Mouse (Mus musculus): ENCODE results near the gene Cyp46a1. TPM values are rescaled to one million over a fixed set of nuclear protein-coding genes. Genes with fewer than 3 reads are reported as not detected.

Cyp46a1 gene
- total and polyA plus RNA-seq, 3 experiments, result not detected

DNA sequence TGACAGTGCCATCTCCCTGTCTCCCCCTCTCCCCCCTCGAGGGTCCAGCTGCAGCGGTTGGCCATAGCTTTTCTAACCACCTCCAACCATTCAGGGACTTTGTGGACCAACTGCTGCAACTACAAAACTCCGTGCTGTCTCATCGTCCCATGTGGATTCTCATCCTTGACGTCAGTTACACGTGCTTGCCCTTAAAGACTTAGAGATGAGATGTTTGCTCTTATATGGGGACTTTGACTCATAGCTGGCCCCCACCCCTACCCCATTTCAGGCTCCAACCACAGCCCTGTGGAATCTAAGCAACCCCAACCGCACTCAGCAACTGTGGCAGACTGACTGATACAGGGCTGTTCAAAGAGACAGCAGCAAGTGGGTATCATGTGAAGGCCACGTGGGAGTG is 29.0 kb upstream of the Cyp46a1 start:
- no peak for DNase-seq (ENCODE audit: low read depth, low spot score)
- H3K4me3 ChIP-seq (ENCODE audit: control insufficient read depth in 1 of 2, insufficient read depth in 1 of 2, low read depth in 2 of 2, low read length in 2 of 2), result no peak overlapping the region
- TF ChIP-seq NRF1 (IDR thresholded peaks at IDR 0.05; ENCODE audit: insufficient read depth, low read depth, low read length, poor library complexity, severe bottlenecking) (no peak), MEF2A (IDR thresholded peaks at IDR 0.05; ENCODE audit: extremely low read depth, insufficient replicate concordance, low read depth, low read length, poor library complexity, severe bottlenecking) (no peak), MXI1 (IDR thresholded peaks at IDR 0.05; ENCODE audit: low read depth, low read length) (no peak), MAX (IDR thresholded peaks at IDR 0.05; ENCODE audit: low read length) (no peak), BHLHE40 (IDR thresholded peaks at IDR 0.05; ENCODE audit: borderline replicate concordance, low read depth, low read length) (no peak), ZC3H11A (IDR thresholded peaks at IDR 0.05; ENCODE audit: low read depth, low read length) (no peak), USF2 (IDR thresholded peaks at IDR 0.05; ENCODE audit: borderline replicate concordance in 1 of 2, insufficient read depth in 1 of 2, low read depth in 1 of 2, low read length in 2 of 2) (no peak), MYC (IDR thresholded peaks at IDR 0.05; ENCODE audit: low read depth, low read length) (no peak), TBP (IDR thresholded peaks at IDR 0.05; ENCODE audit: low read depth, low read length) (no peak), TCF12 (IDR thresholded peaks at IDR 0.05; ENCODE audit: low read depth, low read length) (no peak), E2F4 (IDR thresholded peaks at IDR 0.05; ENCODE audit: borderline replicate concordance, low read depth, low read length) (no peak), KAT2A (conservative IDR thresholded peaks at IDR 0.05; ENCODE audit: low read depth, low read length) (no peak), MYB (IDR thresholded peaks at IDR 0.05; ENCODE audit: low read depth, low read length) (no peak), GABPA (IDR thresholded peaks at IDR 0.05; ENCODE audit: low read depth, low read length) (no peak), RCOR1 (IDR thresholded peaks at IDR 0.05; ENCODE audit: low read depth, low read length) (no peak), TAL1 (IDR thresholded peaks at IDR 0.05; ENCODE audit: low read length) (no peak)
- H3K9ac ChIP-seq (ENCODE audit: control insufficient read depth, low read depth, low read length, poor library complexity, severe bottlenecking), result no peak overlapping the region
- no peaks in the 10 kb centered on the region for H3K4me1 ChIP-seq (ENCODE audit: control insufficient read depth in 1 of 2, insufficient read depth in 2 of 2, low read length in 2 of 2)
- H3K79me2 ChIP-seq (ENCODE audit: control insufficient read depth, insufficient read depth, low read length, poor library complexity), result no peaks in the 10 kb centered on the region
- H3K27ac ChIP-seq (ENCODE audit: control insufficient read depth, low read depth, low read length), result no peak overlapping the region
- H3K27me3 ChIP-seq (ENCODE audit: control insufficient read depth in 1 of 2, insufficient read depth in 2 of 2, low read length in 2 of 2), result no peaks in the 10 kb centered on the region
- no peaks in the 10 kb centered on the region for H3K9me3 ChIP-seq (replicated peaks; ENCODE audit: insufficient read depth, low read length)
- no peaks in the 10 kb centered on the region for H3K36me3 ChIP-seq (ENCODE audit: control insufficient read depth in 1 of 2, insufficient read depth in 2 of 2, low read length in 2 of 2)

DNA sequence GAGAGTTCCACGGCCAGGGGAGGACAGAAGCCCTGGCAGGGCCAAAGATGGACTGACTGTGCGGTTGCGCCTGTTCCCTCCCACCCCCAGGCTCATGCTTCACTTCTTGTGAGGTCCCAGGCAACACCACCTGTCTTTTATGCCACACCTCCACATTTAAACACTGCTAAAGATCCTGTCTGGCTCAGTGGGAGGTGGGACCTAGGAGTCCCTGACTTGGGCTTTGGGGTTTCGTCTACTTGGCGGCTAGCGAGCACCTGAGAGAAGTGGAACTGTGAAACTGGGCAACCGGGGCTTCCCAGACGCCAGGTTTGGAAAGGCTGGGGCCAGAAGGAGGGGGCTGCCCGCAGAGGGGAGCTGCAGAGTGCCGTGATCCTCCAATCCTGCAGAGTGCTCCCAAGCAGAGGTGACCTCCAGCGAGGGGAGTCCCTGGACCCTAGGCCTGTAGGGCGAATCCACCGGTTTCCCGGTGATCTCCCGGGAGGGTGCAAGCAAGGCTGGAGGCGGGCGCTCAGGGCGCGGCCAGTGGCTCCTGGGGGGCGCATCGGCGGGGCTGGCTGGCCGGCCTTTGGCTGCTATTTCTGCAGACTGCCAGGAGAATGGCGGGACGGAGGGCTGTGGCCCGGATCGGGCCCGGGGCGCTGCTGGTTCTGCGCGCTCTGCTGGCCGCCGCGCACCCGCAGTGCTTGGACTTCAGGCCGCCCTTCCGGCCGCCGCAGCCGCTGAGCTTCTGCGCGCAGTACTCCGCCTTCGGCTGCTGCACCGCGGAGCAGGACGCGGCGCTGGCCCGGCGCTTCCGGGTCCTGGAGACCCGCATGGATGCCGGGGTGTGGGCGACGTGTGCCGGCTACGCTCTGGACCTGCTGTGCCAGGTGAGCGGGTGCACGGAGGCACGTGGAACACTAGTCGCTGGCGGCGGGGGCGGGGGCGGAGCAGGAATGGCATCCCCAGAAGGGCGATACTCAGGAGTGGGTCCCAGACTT is 28.1 kb upstream of the Cyp46a1 start, which contains the start of gene Hhipl1:
Gene Hhipl1 (plus strand): TSS at position 459 of the 983 bp plus-strand sequence.
- Histone ChIP-seq H3K4me1 (ENCODE audit: control insufficient read depth in 1 of 2, insufficient read depth in 2 of 2, low read length in 2 of 2) (no peaks in the 10 kb centered on the region), H3K79me2 (ENCODE audit: control insufficient read depth, insufficient read depth, low read length, poor library complexity) (no peaks in the 10 kb centered on the region), H3K27me3 (ENCODE audit: control insufficient read depth in 1 of 2, insufficient read depth in 2 of 2, low read length in 2 of 2) (no peaks in the 10 kb centered on the region), H3K9me3 (replicated peaks; ENCODE audit: insufficient read depth, low read length) (no peaks in the 10 kb centered on the region), H3K4me3 (ENCODE audit: control insufficient read depth in 1 of 2, insufficient read depth in 1 of 2, low read depth in 2 of 2, low read length in 2 of 2) (no peak within 1 kb of the TSS), H3K27ac (ENCODE audit: control insufficient read depth, low read depth, low read length) (no peak within 1 kb of the TSS), H3K9ac (ENCODE audit: control insufficient read depth, low read depth, low read length, poor library complexity, severe bottlenecking) (no peak within 1 kb of the TSS), H3K36me3 (ENCODE audit: control insufficient read depth in 1 of 2, insufficient read depth in 2 of 2, low read length in 2 of 2) (no peaks in the 10 kb centered on the region)
- DNase-seq (ENCODE audit: low read depth, low spot score), result no peak
- TF ChIP-seq MAZ (IDR thresholded peaks at IDR 0.05; ENCODE audit: low read depth, low read length), result no peak
- TF ChIP-seq GABPA (IDR thresholded peaks at IDR 0.05; ENCODE audit: low read depth, low read length), result no peak
- TF ChIP-seq ZMIZ1 (IDR thresholded peaks at IDR 0.05; ENCODE audit: low read depth, low read length), result no peak
- no peak for TF ChIP-seq ZC3H11A (IDR thresholded peaks at IDR 0.05; ENCODE audit: low read depth, low read length)
- no peak for TF ChIP-seq TCF12 (IDR thresholded peaks at IDR 0.05; ENCODE audit: low read depth, low read length)
- TF ChIP-seq ZNF384 (IDR thresholded peaks at IDR 0.05; ENCODE audit: low read depth, low read length), result no peak
- TF ChIP-seq SMC3 (IDR thresholded peaks at IDR 0.05; ENCODE audit: low read depth, low read length), result no peak

All from MEL (cell line).